Mouse (Mus musculus) cerebellum, adult 2 months (tissue): ENCODE measurements around the gene Stac. TPM values are rescaled to one million over a fixed set of nuclear protein-coding genes. Genes with fewer than 3 reads are reported as not detected.
A peak's percentile ranks its signal among the peaks of the same experiment; 100 is the strongest.

Experiments
- DNase-seq, 2 experiments: peaks; one replicate each; pipeline ENCODE4 v3.0.0; 2021
- H3K27ac ChIP-seq: fragments of 200-500 bp; 2 replicates; pipeline ENCODE4 v1.5.1; 2012; ENCODE audit warnings: low read length, control low read depth, inconsistent platforms; ENCODE audit not compliant: insufficient read depth
- H3K27me3 ChIP-seq: fragments of 200-500 bp; 2 replicates; pipeline ENCODE4 v1.6.1; 2012; ENCODE audit warnings: inconsistent platforms, mild to moderate bottlenecking, low read length, moderate library complexity; ENCODE audit not compliant: control insufficient read depth, insufficient read depth
- H3K4me1 ChIP-seq: fragments of 200-500 bp; 2 replicates; pipeline ENCODE4 v1.6.1; 2011; ENCODE audit warnings: low read length; ENCODE audit not compliant: control insufficient read depth, insufficient read depth
- H3K4me3 ChIP-seq: fragments of 200-500 bp; replicated peaks from 2 replicates; pipeline ENCODE3; 2011; ENCODE audit warnings: mild to moderate bottlenecking, low read depth, low read length, control low read depth; ENCODE audit not compliant: insufficient read depth
- CTCF ChIP-seq: fragments of 200-500 bp; IDR thresholded peaks from 2 replicates; pipeline ENCODE4 v1.5.1; 2011; ENCODE audit warnings: low read depth, mild to moderate bottlenecking, control low read depth, low read length, moderate library complexity, borderline replicate concordance; ENCODE audit not compliant: insufficient read depth
- POLR2A ChIP-seq: fragments of 200-500 bp; IDR thresholded peaks from 2 replicates; pipeline ENCODE4 v1.6.1; 2011; ENCODE audit warnings: low read length, control low read depth, borderline replicate concordance; ENCODE audit not compliant: insufficient read depth
- WGBS: fragments of 180-500 bp; shearing (Covaris S2); methylation state at CpG from one replicate; pipeline ENCODE4 v1.1.7; 2018; 5-methylcytosine and 5-hydroxymethylcytosine counted together
- polyA plus RNA-seq: library from polyadenylated mRNA; depleted of rRNA; stranded (reverse); fragments of >200 nt; gene quantifications from 2 replicates; pipeline ENCODE4 v1.2.3, GENCODE M21; 2012

Gene Stac
- polyA plus RNA-seq, 1 experiment, result 9.8 TPM

GRCm38 (mm10) chr9:111714457-111714856 is 24.3 kb upstream of the Stac start:
- no peak overlapping the region for H3K27ac ChIP-seq
- no peak overlapping the region for H3K4me3 ChIP-seq
- TF ChIP-seq POLR2A (no peak), CTCF (no peak)
- no peak for DNase-seq
- H3K4me1 ChIP-seq, result no peaks in the 10 kb centered on the region
- 70% methylated on average over 3 of the region's 3 CpGs for WGBS
- H3K27me3 ChIP-seq, result no peaks in the 10 kb centered on the region

- H3K27me3 ChIP-seq, result no peaks in the 10 kb centered on the region; the same call in 1 of the 2 replicates
- WGBS, result 39% methylated on average over 2 of the region's 2 CpGs
- H3K4me1 ChIP-seq, result no peaks in the 10 kb centered on the region
- no peak for DNase-seq
- H3K27ac ChIP-seq, result no peak overlapping the region
- no peak for TF ChIP-seq CTCF
- H3K4me3 ChIP-seq, result no peak overlapping the region
These were observed 10.0 kb upstream of the Stac start for GRCm38 (mm10) chr9:111700101-111700500.

- WGBS, result 15% methylated on average over 6 of the region's 6 CpGs
- Histone ChIP-seq H3K27ac (no peak overlapping the region), H3K4me3 (no peak overlapping the region), H3K4me1 (no peaks in the 10 kb centered on the region), H3K27me3 (peaks cover 5% of the 10 kb centered on the region; the same call in 1 of the 2 replicates)
- no peak for TF ChIP-seq CTCF
- TF ChIP-seq POLR2A, result no peak
- DNase-seq, result no peak
These were observed 322 bp upstream of the Stac start for GRCm38 (mm10) chr9:111690484-111690855.

GRCm38 (mm10) chr9:111689146-111689545 is 1.0 kb downstream of the Stac start:
- TF ChIP-seq POLR2A (no peak), CTCF (no peak)
- H3K27me3 ChIP-seq, result peaks cover 5% of the 10 kb centered on the region; the same call in 1 of the 2 replicates

GRCm38 (mm10) chr9:111684170-111684569 is 6.0 kb downstream of the Stac start:
- no peak for TF ChIP-seq CTCF
- no peak for TF ChIP-seq POLR2A
- no peak overlapping the region for H3K4me3 ChIP-seq
- DNase-seq, result no peak
- no peaks in the 10 kb centered on the region; the same call in 1 of the 2 replicates for H3K27me3 ChIP-seq
- H3K27ac ChIP-seq, result no peak overlapping the region
- no peaks in the 10 kb centered on the region for H3K4me1 ChIP-seq
- WGBS, result 80% methylated on average over 2 of the region's 2 CpGs

More at GRCm38 (mm10) chr9:111689146-111689545, 1.0 kb downstream of the Stac start:
- H3K4me3 ChIP-seq, result no peak overlapping the region
- H3K27ac ChIP-seq, result no peak overlapping the region
- H3K4me1 ChIP-seq, result no peaks in the 10 kb centered on the region
- 10% methylated on average over 11 of the region's 11 CpGs for WGBS
- no peak for DNase-seq

GRCm38 (mm10) chr9:111679516-111679915 is 10.6 kb downstream of the Stac start:
- H3K4me3 ChIP-seq, result no peak overlapping the region
- no peaks in the 10 kb centered on the region for H3K4me1 ChIP-seq
- 14% methylated on average over 2 of the region's 2 CpGs for WGBS
- no peak for DNase-seq
- no peaks in the 10 kb centered on the region for H3K27me3 ChIP-seq
- TF ChIP-seq CTCF (no peak), POLR2A (no peak)
- H3K27ac ChIP-seq, result no peak overlapping the region

- peak; percentile 8 to 11 for DNase-seq
- no peak overlapping the region for H3K4me3 ChIP-seq
- no peaks in the 10 kb centered on the region for H3K27me3 ChIP-seq
- 22% methylated on average over 6 of the region's 6 CpGs for WGBS
- no peak for TF ChIP-seq POLR2A
- TF ChIP-seq CTCF, result no peak
- H3K27ac ChIP-seq, result no peak overlapping the region
- peaks cover 4% of the 10 kb centered on the region for H3K4me1 ChIP-seq
These were observed 20.3 kb downstream of the Stac start for GRCm38 (mm10) chr9:111669816-111670215.

GRCm38 (mm10) chr9:111655066-111655465 is 35.1 kb downstream of the Stac start:
- Histone ChIP-seq H3K4me1 (no peaks in the 10 kb centered on the region), H3K27ac (no peak overlapping the region), H3K4me3 (no peak overlapping the region), H3K27me3 (no peaks in the 10 kb centered on the region)
- DNase-seq, result no peak
- WGBS, result 82% methylated on average over 4 of the region's 4 CpGs
- TF ChIP-seq CTCF (no peak), POLR2A (no peak)
